Comparison of ENCODE assay signal across 25 mouse cellular contexts in genomic region chr19:10317795-10318194, GRCm38 (mm10). TPM values are rescaled to one million over a fixed set of nuclear protein-coding genes. Genes with fewer than 3 reads are reported as not detected.
DNase-seq lines count a peak whose midpoint lies in the region; ATAC-seq and TF ChIP-seq lines count a peak whose summit lies in the region.
"Had no signal": no experiment of that assay in that cellular context is flagged by ENCODE, and none has a peak within 500 bp of the region (broad histone marks: within the 10 kb centered on the region; RNA-seq: fewer than 3 reads in every experiment).

No protein-coding gene starts in this region.

- no peak for ATAC-seq in kidney, postnatal 0 days (replicated peaks; ENCODE audit: low FRiP score, low read depth)
- peak; percentile 68 for ATAC-seq in lung, embryonic 16.5 days (ENCODE audit: low read depth)
- no peak for ATAC-seq in neural tube, embryonic 15.5 days (ENCODE audit: low FRiP score)
- ATAC-seq: activated CD4-positive, CD25-positive, alpha-beta regulatory T cell, adult 4 months; forebrain, embryonic 13.5 days; hindbrain, postnatal 0 days; intestine, embryonic 15.5 days; liver, postnatal 0 days had no signal

- H3K36me3 ChIP-seq in kidney, postnatal 0 days (ENCODE audit: insufficient read depth, low read length), result no peaks in the 10 kb centered on the region
- no peaks in the 10 kb centered on the region for H3K36me3 ChIP-seq in lung, embryonic 16.5 days (ENCODE audit: control insufficient read depth, insufficient read depth, low read length)
- no peaks in the 10 kb centered on the region for H3K36me3 ChIP-seq in neural tube, embryonic 15.5 days
- H3K36me3 ChIP-seq: hindbrain, embryonic 12.5 days; intestine, embryonic 15.5 days; limb, embryonic 12.5 days; midbrain, embryonic 12.5 days; neural tube, embryonic 13.5 days had no signal

- H3K27ac ChIP-seq in kidney, postnatal 0 days, result no peak overlapping the region
- peak overlapping the region; percentile 20 for H3K27ac ChIP-seq in lung, embryonic 16.5 days (ENCODE audit: low read length)
- no peak overlapping the region for H3K27ac ChIP-seq in neural tube, embryonic 15.5 days (replicated peaks)
- H3K27ac ChIP-seq: forebrain, embryonic 13.5 days; hindbrain, embryonic 12.5 days; hindbrain, postnatal 0 days; intestine, embryonic 15.5 days; limb, embryonic 12.5 days; midbrain, embryonic 12.5 days; neural tube, embryonic 13.5 days had no signal

- peak; percentile 64 for DNase-seq in kidney, postnatal 0 days (ENCODE audit: low spot score)
- DNase-seq in kidney, adult 11 months, result no peak
- no peak for DNase-seq in lung, postnatal 14 days
- DNase-seq in lung, postnatal 10 days, result peak; percentile 42
- DNase-seq: adrenal gland, adult 2 months; cerebellum, adult 8-10 months; cerebellum, postnatal 25 days; gastrocnemius, postnatal 10 days; kidney, postnatal 10 days; layer of hippocampus, adult 9-11 months; liver, postnatal 0 days; retina, postnatal 1 day; right cerebral cortex, postnatal 14 days had no signal

- H3K4me1 ChIP-seq in kidney, postnatal 0 days (replicated peaks; ENCODE audit: insufficient read depth, low read length), result peaks cover 9% of the 10 kb centered on the region
- H3K4me1 ChIP-seq in lung, embryonic 16.5 days (replicated peaks; ENCODE audit: control insufficient read depth, insufficient read depth, low read length), result no peaks in the 10 kb centered on the region
- no peaks in the 10 kb centered on the region for H3K4me1 ChIP-seq in neural tube, embryonic 15.5 days
- H3K4me1 ChIP-seq: forebrain, embryonic 13.5 days; hindbrain, embryonic 12.5 days; intestine, embryonic 15.5 days; limb, embryonic 12.5 days; midbrain, embryonic 12.5 days; neural tube, embryonic 13.5 days had no signal

- no peak overlapping the region for H3K4me3 ChIP-seq in kidney, postnatal 0 days (replicated peaks; ENCODE audit: low read depth, low read length)
- no peak overlapping the region for H3K4me3 ChIP-seq in lung, embryonic 16.5 days (ENCODE audit: low read length)
- no peak overlapping the region for H3K4me3 ChIP-seq in neural tube, embryonic 15.5 days (replicated peaks)
- H3K4me3 ChIP-seq: forebrain, embryonic 13.5 days; hindbrain, embryonic 12.5 days; intestine, embryonic 15.5 days; limb, embryonic 12.5 days; megakaryocyte, embryonic 14.5 days; midbrain, embryonic 12.5 days; neural tube, embryonic 13.5 days had no signal

- no peak overlapping the region for H3K9ac ChIP-seq in kidney, postnatal 0 days (ENCODE audit: low read depth, low read length)
- H3K9ac ChIP-seq in lung, embryonic 16.5 days (ENCODE audit: low read length), result no peak overlapping the region
- H3K9ac ChIP-seq in neural tube, embryonic 15.5 days (replicated peaks), result no peak overlapping the region
- H3K9ac ChIP-seq: forebrain, embryonic 13.5 days; hindbrain, embryonic 12.5 days; intestine, embryonic 15.5 days; limb, embryonic 12.5 days; liver, postnatal 0 days; midbrain, embryonic 12.5 days; neural tube, embryonic 13.5 days had no signal

- no peaks in the 10 kb centered on the region for H3K27me3 ChIP-seq in kidney, postnatal 0 days (ENCODE audit: insufficient read depth, low read length)
- no peaks in the 10 kb centered on the region for H3K27me3 ChIP-seq in lung, embryonic 16.5 days (ENCODE audit: control insufficient read depth, insufficient read depth, low read depth, low read length)
- no peaks in the 10 kb centered on the region for H3K27me3 ChIP-seq in neural tube, embryonic 15.5 days (replicated peaks)
- H3K27me3 ChIP-seq: intestine, embryonic 15.5 days; limb, embryonic 12.5 days had no signal

- no peak for TF ChIP-seq CTCF in kidney, postnatal 0 days (IDR thresholded peaks at IDR 0.05; ENCODE audit: low read depth)

- H3K4me2 ChIP-seq in kidney, postnatal 0 days (ENCODE audit: low read length), result no peak overlapping the region
- no peak overlapping the region for H3K4me2 ChIP-seq in lung, embryonic 16.5 days (ENCODE audit: low read depth, low read length)
- no peak overlapping the region for H3K4me2 ChIP-seq in neural tube, embryonic 15.5 days
- H3K4me2 ChIP-seq: forebrain, embryonic 13.5 days; hindbrain, embryonic 12.5 days; intestine, embryonic 15.5 days; limb, embryonic 12.5 days; liver, embryonic 11.5 days; midbrain, embryonic 12.5 days; neural tube, embryonic 13.5 days had no signal

- H3K9me3 ChIP-seq in kidney, postnatal 0 days (replicated peaks; ENCODE audit: low read length), result no peaks in the 10 kb centered on the region
- H3K9me3 ChIP-seq in lung, embryonic 16.5 days (ENCODE audit: control insufficient read depth, low read length), result no peaks in the 10 kb centered on the region
- H3K9me3 ChIP-seq in neural tube, embryonic 15.5 days (replicated peaks), result no peaks in the 10 kb centered on the region
- H3K9me3 ChIP-seq: forebrain, embryonic 13.5 days; hindbrain, embryonic 12.5 days; intestine, embryonic 15.5 days; limb, embryonic 12.5 days; midbrain, embryonic 12.5 days; neural tube, embryonic 13.5 days had no signal

- 39% methylated on average over 4 of the region's 4 CpGs for WGBS in kidney, postnatal 0 days
- WGBS in lung, embryonic 16.5 days, result 47% methylated on average over 4 of the region's 4 CpGs
- WGBS in neural tube, embryonic 15.5 days, result 75% methylated on average over 4 of the region's 4 CpGs

RNA-seq across cellular contexts. Expression of gene Dagla, which starts 13.1 kb away (rescaled TPM):
- 2.0 and 2.2 TPM in 2 replicates for polyA plus RNA-seq in kidney, postnatal 0 days (2015; fragmentation: Nextera tagmentation; extraction: Ambion mirVana)
- polyA plus RNA-seq in lung, embryonic 16.5 days (2015; fragmentation: Nextera tagmentation; extraction: Ambion mirVana), result 3.0 and 3.2 TPM in 2 replicates
- polyA plus RNA-seq in neural tube, embryonic 15.5 days (2015; fragmentation: Nextera tagmentation; extraction: Ambion mirVana), result 11.2 and 12.2 TPM in 2 replicates

Comparison
In these comparisons a context has a peak if more than half of its experiments do, and no peak if none do; other contexts are left out.
1. DNase-seq: peak in kidney, postnatal 0 days (single experiment) and lung, postnatal 10 days (single experiment); none in kidney, adult 11 months (single experiment) and lung, postnatal 14 days (single experiment).